ENCODE assay signal across 21 mouse cellular contexts in genomic region chr3:135314811-135315210, GRCm38 (mm10). TPM values are rescaled to one million over a fixed set of nuclear protein-coding genes. Genes with fewer than 3 reads are reported as not detected.
DNase-seq lines count a peak whose midpoint lies in the region; ATAC-seq and TF ChIP-seq lines count a peak whose summit lies in the region.
"Had no signal": no experiment of that assay in that cellular context is flagged by ENCODE, and none has a peak within 500 bp of the region (broad histone marks: within the 10 kb centered on the region; RNA-seq: fewer than 3 reads in every experiment).

No protein-coding gene starts in this region.

- WGBS in intestine, embryonic 14.5 days = 49% methylated on average over 2 of the region's 2 CpGs
- 48% methylated on average over 2 of the region's 2 CpGs for WGBS in intestine, postnatal 0 days
- 29% methylated on average over 2 of the region's 2 CpGs for WGBS in embryonic facial prominence, embryonic 14.5 days

- H3K36me3 ChIP-seq in intestine, embryonic 14.5 days (ENCODE audit: control insufficient read depth, insufficient read depth, low read length) = no peaks in the 10 kb centered on the region
- no peaks in the 10 kb centered on the region for H3K36me3 ChIP-seq in intestine, postnatal 0 days (ENCODE audit: control insufficient read depth, insufficient read depth)
- no peaks in the 10 kb centered on the region for H3K36me3 ChIP-seq in embryonic facial prominence, embryonic 14.5 days (ENCODE audit: control insufficient read depth, insufficient read depth, low read length)
- H3K36me3 ChIP-seq: heart, embryonic 13.5 days; neural tube, embryonic 13.5 days had no signal

- DNase-seq in intestine, embryonic 14.5 days (ENCODE audit: low spot score) = peak; percentile 38
- peak; percentile 68 for DNase-seq in testis, postnatal 14 days (ENCODE audit: low spot score)
- no peak for DNase-seq in testis, postnatal 10 days (ENCODE audit: low spot score)
- peak; percentile 59 for DNase-seq in embryonic facial prominence, embryonic 14.5 days (ENCODE audit: low spot score)
- DNase-seq in adrenal gland, postnatal 10 days = no peak
- DNase-seq in frontal cortex, postnatal 14 days (ENCODE audit: low spot score in 2 of 2) = no peak
- DNase-seq: cerebellum, adult 11-12 months; gastrocnemius, adult 2 months; heart, postnatal 4 days; kidney, adult 2 months; kidney, postnatal 36 days; lung, embryonic 14.5 days; right cerebral cortex, postnatal 14 days; thymus, postnatal 14 days had no signal

- H3K4me2 ChIP-seq in intestine, embryonic 14.5 days (ENCODE audit: low read length) = no peak overlapping the region
- no peak overlapping the region for H3K4me2 ChIP-seq in intestine, postnatal 0 days (replicated peaks; ENCODE audit: low read depth)
- no peak overlapping the region for H3K4me2 ChIP-seq in embryonic facial prominence, embryonic 14.5 days (ENCODE audit: low read depth, low read length)
- H3K4me2 ChIP-seq: forebrain, embryonic 13.5 days; heart, embryonic 13.5 days; liver, embryonic 11.5 days; lung, embryonic 14.5 days; neural tube, embryonic 13.5 days had no signal

- no peak for ATAC-seq in intestine, embryonic 14.5 days (replicated peaks; ENCODE audit: low FRiP score, low TSS enrichment, low read depth)
- no peak for ATAC-seq in intestine, postnatal 0 days
- ATAC-seq in embryonic facial prominence, embryonic 14.5 days (ENCODE audit: low read depth) = peak; percentile 47; the same call in 1 of the 2 replicates
- ATAC-seq: forebrain, embryonic 13.5 days had no signal

- H3K4me3 ChIP-seq in intestine, embryonic 14.5 days (ENCODE audit: low read depth, low read length) = no peak overlapping the region
- no peak overlapping the region for H3K4me3 ChIP-seq in intestine, postnatal 0 days (ENCODE audit: low read depth, low read length)
- no peak overlapping the region for H3K4me3 ChIP-seq in embryonic facial prominence, embryonic 14.5 days (ENCODE audit: low read depth, low read length)
- H3K4me3 ChIP-seq: forebrain, embryonic 13.5 days; gastrocnemius, adult 2 months; heart, embryonic 13.5 days; neural tube, embryonic 13.5 days had no signal

- no peak overlapping the region for H3K9ac ChIP-seq in intestine, embryonic 14.5 days (ENCODE audit: low read length)
- H3K9ac ChIP-seq in intestine, postnatal 0 days (ENCODE audit: low read depth, low read length) = no peak overlapping the region
- H3K9ac ChIP-seq in embryonic facial prominence, embryonic 14.5 days (ENCODE audit: low read depth, low read length) = no peak overlapping the region
- H3K9ac ChIP-seq: forebrain, embryonic 13.5 days; heart, embryonic 13.5 days; lung, embryonic 14.5 days; neural tube, embryonic 13.5 days had no signal

- H3K9me3 ChIP-seq in intestine, embryonic 14.5 days (ENCODE audit: control insufficient read depth, low read length) = no peaks in the 10 kb centered on the region
- no peaks in the 10 kb centered on the region for H3K9me3 ChIP-seq in intestine, postnatal 0 days (ENCODE audit: control insufficient read depth)
- H3K9me3 ChIP-seq in embryonic facial prominence, embryonic 14.5 days (ENCODE audit: control insufficient read depth, low read length) = no peaks in the 10 kb centered on the region
- H3K9me3 ChIP-seq: heart, embryonic 13.5 days; neural tube, embryonic 13.5 days had no signal

- H3K27ac ChIP-seq in intestine, embryonic 14.5 days (ENCODE audit: low read depth) = no peak overlapping the region
- H3K27ac ChIP-seq in intestine, postnatal 0 days (ENCODE audit: low read depth, low read length) = no peak overlapping the region
- H3K27ac ChIP-seq in embryonic facial prominence, embryonic 14.5 days (replicated peaks; ENCODE audit: low read depth, low read length) = no peak overlapping the region
- H3K27ac ChIP-seq: forebrain, embryonic 13.5 days; gastrocnemius, adult 2 months; heart, embryonic 13.5 days; neural tube, embryonic 13.5 days had no signal

- no peaks in the 10 kb centered on the region for H3K4me1 ChIP-seq in intestine, embryonic 14.5 days (replicated peaks; ENCODE audit: control insufficient read depth, insufficient read depth, low read length)
- H3K4me1 ChIP-seq in intestine, postnatal 0 days (replicated peaks; ENCODE audit: control insufficient read depth, insufficient read depth, low read length) = no peaks in the 10 kb centered on the region
- no peaks in the 10 kb centered on the region for H3K4me1 ChIP-seq in embryonic facial prominence, embryonic 14.5 days (ENCODE audit: control insufficient read depth, insufficient read depth, low read length)
- H3K4me1 ChIP-seq: heart, embryonic 13.5 days; neural tube, embryonic 13.5 days had no signal

- TF ChIP-seq CTCF in intestine, postnatal 0 days (IDR thresholded peaks at IDR 0.05; ENCODE audit: low read depth) = no peak

- H3K27me3 ChIP-seq in intestine, embryonic 14.5 days (replicated peaks; ENCODE audit: control insufficient read depth, insufficient read depth, low read length) = no peaks in the 10 kb centered on the region
- no peaks in the 10 kb centered on the region for H3K27me3 ChIP-seq in intestine, postnatal 0 days (replicated peaks; ENCODE audit: control insufficient read depth, insufficient read depth, low read length)
- H3K27me3 ChIP-seq in embryonic facial prominence, embryonic 14.5 days (replicated peaks; ENCODE audit: control insufficient read depth, insufficient read depth, low read length) = no peaks in the 10 kb centered on the region
- H3K27me3 ChIP-seq: forebrain, embryonic 13.5 days; heart, embryonic 13.5 days; neural tube, embryonic 13.5 days had no signal

RNA-seq across cellular contexts. Expression of gene Slc9b2, which starts 7.3 kb away (rescaled TPM):
- polyA plus RNA-seq in intestine, embryonic 14.5 days (2014; fragmentation: Nextera tagmentation; extraction: Ambion mirVana) = 2.9 and 3.1 TPM in 2 replicates
- 0.59 and 0.68 TPM in 2 replicates for polyA plus RNA-seq in intestine, postnatal 0 days (2015; fragmentation: Nextera tagmentation; extraction: Ambion mirVana)
- polyA plus RNA-seq in embryonic facial prominence, embryonic 14.5 days (2014; fragmentation: Nextera tagmentation; extraction: Ambion mirVana) = 3.3 and 4.2 TPM in 2 replicates
- 1 to 10 TPM; 1.8 to 4.2 TPM for total RNA-seq in adrenal gland, postnatal 10 days (2021)

RNA-seq across cellular contexts. Expression of gene Slc9b1, which starts 33.0 kb away (rescaled TPM):
- 0.22 and 0.45 TPM in 2 replicates for polyA plus RNA-seq in intestine, embryonic 14.5 days (2014; fragmentation: Nextera tagmentation; extraction: Ambion mirVana)
- 0.24 TPM in 1 of 2 replicates, not detected in the other for polyA plus RNA-seq in intestine, postnatal 0 days (2015; fragmentation: Nextera tagmentation; extraction: Ambion mirVana)
- 0.20 and 0.22 TPM in 2 replicates for polyA plus RNA-seq in embryonic facial prominence, embryonic 14.5 days (2014; fragmentation: Nextera tagmentation; extraction: Ambion mirVana)
- under 1 TPM; 0.45 to 0.84 TPM for total RNA-seq in adrenal gland, postnatal 10 days (2021)
- total RNA-seq: gastrocnemius, adult 2 months; left cerebral cortex, postnatal 25 days had no signal
- polyA plus RNA-seq: forebrain, embryonic 13.5 days; heart, embryonic 13.5 days; neural tube, embryonic 13.5 days had no signal

RNA-seq across cellular contexts. Expression of gene Bdh2, which starts 33.8 kb away (rescaled TPM):
- 7.5 and 11.3 TPM in 2 replicates for polyA plus RNA-seq in intestine, embryonic 14.5 days (2014; fragmentation: Nextera tagmentation; extraction: Ambion mirVana)
- 5.6 and 8.0 TPM in 2 replicates for polyA plus RNA-seq in intestine, postnatal 0 days (2015; fragmentation: Nextera tagmentation; extraction: Ambion mirVana)
- polyA plus RNA-seq in embryonic facial prominence, embryonic 14.5 days (2014; fragmentation: Nextera tagmentation; extraction: Ambion mirVana) = 9.4 and 11.1 TPM in 2 replicates
- 1 to 10 TPM; 2.8 to 3.5 TPM for total RNA-seq in adrenal gland, postnatal 10 days (2021)
- total RNA-seq: granulocyte monocyte progenitor cell, adult 5-6 weeks had no signal

Comparison
In these comparisons a context has a peak if more than half of its experiments do, and no peak if none do; other contexts are left out.
1. DNase-seq: peak in intestine, embryonic 14.5 days (single experiment), testis, postnatal 14 days (single experiment) and embryonic facial prominence, embryonic 14.5 days (single experiment); none in testis, postnatal 10 days (single experiment), adrenal gland, postnatal 10 days (single experiment) and frontal cortex, postnatal 14 days (0 of 2).